Mouse (Mus musculus) heart, adult 11 months (tissue): ENCODE results near the gene Kdm4b.

Experiments used
- DNase-seq: peaks from one replicate; pipeline ENCODE4 v3.0.0; 2022

Gene Kdm4b

DNA sequence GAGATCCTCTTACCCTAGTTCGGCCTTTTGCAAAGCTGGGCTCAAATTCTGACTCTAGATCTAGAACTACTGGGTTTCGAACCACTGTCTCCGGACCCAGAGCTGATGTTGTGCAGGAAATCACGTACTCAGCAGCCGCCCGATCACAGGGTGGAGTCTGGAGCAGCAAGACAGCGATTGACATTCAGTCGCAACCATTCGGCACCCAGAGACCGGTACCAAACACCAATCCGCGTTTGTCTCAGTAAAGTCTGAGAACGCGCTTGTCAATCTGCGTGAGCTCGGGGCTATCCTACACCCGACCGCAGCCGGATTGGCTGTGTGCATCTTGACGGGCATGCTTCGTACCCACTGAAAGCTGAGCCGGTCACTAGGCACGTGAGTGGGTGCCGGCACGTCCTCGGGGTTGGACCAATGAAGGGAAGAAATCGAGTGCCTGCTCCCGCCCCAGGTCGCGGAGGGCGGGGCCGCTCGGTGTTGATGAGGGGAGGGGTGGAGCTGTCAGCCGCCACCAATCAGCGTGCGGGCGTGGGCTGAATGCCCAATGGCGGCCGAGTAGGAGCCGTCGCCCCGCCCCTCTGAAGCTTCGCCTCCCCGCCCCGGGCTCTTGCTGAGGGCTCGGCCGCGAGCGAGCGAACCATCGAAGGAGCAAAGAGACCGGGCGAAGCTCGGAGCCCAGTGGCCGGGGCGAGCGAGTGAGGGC is at the start of gene Kdm4b:
Kdm4b (plus strand) TSS at position 613 of the 703 bp plus-strand sequence.
- DNase-seq = peak; percentile 100

DNA sequence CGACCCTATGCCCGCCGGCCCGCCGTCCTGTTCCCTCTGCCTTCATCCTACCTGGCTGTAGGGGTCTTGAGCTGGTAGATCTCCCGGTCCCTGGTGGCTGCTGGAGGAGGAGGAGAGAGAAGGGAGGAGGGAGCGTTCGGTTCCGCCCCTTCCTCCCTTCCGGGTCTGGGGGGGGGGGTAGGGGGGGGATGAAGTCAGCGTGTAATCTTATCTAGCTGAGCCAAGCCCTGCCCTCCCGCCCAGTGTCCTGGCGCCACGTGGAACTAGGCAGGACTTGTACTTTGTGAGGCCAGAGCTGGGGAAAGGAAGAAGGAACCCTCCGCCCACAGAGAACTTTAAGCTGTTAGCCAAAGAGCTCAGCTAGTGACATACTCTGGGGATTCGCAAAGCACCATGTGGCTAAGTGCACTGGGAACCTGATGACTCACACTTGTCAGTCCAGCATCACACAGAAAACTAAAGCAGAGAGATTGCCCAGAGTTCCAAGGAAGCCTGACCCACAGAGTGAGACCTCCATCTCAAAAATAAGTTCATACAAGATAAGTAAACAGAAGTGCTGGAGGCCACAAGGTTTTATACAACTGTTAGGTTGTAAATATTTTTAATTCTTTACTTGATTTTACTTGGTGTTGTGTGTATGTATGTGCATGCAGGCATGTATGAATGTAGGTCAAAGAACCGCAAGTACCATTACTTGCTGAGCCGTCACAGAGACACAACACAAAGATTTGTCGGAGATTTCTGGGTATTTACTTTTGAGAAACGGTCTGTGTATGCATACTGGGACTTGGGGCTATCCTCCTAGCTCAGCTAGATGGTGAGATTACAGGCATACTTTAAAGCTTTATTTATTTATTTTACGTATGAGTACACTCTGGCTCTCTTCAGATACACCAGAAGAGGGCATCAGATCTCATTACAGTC is 49.0 kb upstream of the Kdm4b start, which contains the start of gene Ticam1:
Ticam1 (minus strand) TSS at position 144 of the 924 bp plus-strand sequence.
- peak; percentile 100 for DNase-seq

GRCm38 (mm10) chr17:56277567-56277893 is 48.3 kb upstream of the Kdm4b start:
- DNase-seq = peak; percentile 92

DNA sequence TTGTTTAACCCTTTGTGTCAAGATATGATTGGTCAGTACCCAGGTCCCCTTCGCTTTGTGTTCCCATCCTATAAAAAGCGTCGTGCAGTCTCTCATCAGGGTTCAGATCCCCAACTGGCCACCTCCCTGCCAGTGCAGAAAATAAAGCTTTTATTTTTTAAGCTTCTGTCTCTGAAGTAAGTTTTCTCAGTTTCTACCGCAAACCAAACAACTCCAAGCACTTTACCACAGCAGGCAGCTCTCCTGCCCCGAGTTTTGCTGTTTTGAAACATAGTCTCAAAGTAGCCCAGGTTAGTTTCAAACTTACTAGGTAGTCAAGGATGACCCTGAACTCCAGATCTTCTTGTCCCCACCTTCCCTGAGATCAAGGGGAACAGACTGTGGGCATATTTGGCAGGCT is 47.5 kb upstream of the Kdm4b start:
- no peak for DNase-seq

DNA sequence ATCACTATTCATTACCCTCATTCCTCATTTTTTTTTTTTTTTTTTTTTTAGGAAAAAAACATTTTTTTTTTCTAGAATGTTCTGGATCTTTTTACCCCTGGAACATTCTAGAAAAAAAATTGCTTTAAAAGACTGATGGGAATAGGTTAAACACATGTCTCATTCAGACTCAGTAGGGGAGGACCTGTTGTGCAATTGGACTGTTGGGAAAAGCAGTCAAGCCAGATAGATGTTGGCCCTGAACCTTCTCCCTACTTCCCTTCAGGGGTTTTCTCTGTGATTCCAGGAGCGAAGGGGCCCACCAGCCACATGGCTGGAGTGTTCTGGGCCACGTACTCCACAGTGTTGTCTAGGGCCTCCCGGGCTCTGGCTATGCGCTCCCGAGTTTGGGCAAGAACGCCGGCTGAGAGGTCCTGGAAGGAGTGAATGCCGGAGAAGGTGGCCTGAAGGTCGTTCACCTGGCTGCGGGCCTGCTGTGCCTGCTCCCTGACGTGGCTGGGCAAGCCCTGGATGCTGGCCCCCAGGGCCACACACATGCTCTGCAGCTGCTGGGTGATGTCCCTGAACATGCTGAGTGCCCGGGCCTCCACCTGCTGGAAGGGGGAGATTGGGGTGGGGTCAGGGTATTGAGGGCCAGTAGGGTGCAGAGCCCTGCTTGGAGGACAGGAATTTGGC is 46.2 kb upstream of the Kdm4b start:
- DNase-seq = peak; percentile 97

- no peak for DNase-seq
Observed at GRCm38 (mm10) chr17:56281193-56281592, 44.7 kb upstream of the Kdm4b start.

GRCm38 (mm10) chr17:56282802-56283201 is 43.1 kb upstream of the Kdm4b start:
- peak; percentile 95 for DNase-seq

DNA sequence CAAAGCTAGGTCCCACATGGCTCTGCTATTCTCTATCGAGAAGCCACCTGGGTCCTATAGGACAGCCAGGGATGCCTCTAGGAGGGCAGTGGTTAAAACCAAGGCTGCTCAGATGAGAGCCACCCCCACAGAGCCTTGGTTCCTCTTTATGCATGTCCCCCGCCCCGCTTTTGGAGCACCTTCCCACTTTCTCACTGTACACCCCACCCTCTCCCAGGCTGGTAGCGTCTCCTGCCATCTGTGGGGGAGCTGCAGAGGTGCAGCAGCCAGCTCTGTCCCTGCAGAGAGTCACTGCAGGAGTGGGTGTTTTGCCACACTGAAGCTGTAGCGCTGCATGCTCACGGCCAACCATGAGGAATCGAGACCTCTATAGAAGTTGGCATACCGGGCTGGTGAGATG is 42.5 kb upstream of the Kdm4b start:
- no peak for DNase-seq

DNA sequence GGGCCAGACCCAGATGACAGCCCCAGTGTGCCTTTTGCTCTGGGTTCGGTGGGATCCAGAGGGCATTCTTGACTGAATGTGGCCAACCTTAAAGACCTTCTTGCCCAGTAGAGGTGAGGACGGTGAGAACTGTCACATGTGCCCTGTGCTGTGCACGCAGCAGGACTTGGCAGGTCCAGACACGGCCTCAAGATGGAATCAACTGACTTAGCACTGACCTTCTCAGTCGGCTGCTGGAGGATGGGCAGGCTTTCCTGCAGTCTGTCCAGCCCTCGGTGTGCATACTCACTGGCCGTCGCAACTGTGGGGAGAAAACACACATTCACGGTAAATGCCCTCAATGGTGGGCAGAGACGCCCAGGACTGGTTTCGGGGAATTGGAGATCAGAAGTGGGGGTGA is 39.9 kb upstream of the Kdm4b start:
- no peak for DNase-seq

DNA sequence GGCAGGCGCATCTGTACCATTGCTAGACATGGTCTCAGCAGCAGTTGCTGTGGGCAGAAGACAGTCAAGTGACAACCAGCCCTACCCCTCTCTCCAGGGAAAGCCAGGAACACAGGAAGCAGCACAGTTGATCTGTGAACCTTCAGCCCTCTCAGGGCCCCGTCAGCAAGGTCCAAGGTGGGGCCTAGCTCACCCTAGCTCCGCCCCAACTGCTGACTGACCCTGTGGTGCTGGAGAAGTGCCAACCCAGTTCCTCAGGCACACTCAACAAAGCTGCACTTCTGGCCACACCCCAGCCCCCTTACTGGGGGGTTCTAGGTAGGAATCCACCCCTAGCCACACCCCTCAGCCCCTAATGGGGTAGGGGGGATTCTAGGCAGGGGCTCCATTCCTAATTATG is 38.0 kb upstream of the Kdm4b start:
- peak; percentile 96 for DNase-seq

DNA sequence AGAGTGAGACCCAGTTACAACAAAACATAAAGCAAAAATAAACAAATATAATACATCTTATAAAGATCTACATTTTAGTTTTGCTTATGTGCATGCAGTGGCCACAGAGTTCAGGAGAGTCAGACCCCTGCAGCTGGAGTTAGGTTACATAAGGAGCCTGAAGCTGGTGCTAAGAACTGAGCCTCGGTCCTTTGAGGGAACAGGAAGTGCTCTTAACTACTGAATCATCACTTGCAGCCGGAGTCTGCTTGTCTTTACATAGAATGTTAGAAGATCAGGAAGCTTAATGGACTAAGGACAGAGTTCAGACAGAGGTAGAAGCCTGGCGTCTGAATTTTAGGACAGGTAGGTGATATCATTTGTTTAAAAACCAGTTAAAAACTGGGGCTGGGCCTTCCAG is 37.0 kb upstream of the Kdm4b start:
- no peak for DNase-seq

DNA sequence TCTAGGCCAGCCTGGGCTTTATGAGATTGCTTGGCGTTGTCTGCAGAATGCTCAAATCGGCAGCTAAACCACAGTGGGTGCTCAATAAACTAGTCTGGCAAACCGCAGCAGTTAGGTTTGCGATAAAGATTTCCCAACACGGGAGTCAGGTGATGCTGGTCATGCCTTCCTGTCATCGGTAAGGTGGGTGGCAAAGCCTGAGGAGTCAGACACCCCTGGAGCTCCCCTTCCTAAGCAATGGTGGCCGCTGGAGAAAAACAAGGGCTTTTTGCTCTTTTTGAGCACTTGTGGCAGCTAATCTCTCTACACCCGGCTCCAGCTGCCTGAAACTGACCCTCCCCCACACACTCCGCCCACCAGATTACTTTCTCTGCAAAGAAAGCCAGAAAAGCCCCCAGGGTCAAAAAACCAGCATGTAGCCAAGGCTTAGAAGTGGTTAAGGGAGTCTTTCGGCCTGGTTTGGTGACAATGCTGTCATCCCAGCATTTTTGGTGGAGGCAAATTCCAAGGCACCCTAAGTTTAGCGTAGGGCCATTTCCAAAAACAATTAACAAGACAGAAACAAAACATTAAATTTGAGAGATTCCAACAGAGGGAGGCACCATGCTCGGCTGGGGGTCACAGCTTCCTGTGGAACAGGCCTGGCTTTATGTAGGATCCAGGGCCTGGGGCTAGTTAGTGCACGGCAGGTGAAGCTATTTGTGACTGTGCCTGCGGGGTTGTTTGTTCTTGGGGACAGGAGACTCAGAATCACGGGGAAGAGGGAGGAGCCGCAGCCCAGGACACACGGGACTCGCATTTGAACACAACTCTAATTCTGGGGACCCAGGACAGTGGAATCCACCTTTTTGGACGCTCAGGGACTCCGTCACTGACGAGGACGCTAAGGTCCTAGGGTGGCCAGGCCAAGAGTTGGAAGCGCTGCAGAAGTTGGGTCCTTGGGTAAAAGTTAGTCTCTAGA is 36.2 kb upstream of the Kdm4b start:
- peak; percentile 97 for DNase-seq

DNA sequence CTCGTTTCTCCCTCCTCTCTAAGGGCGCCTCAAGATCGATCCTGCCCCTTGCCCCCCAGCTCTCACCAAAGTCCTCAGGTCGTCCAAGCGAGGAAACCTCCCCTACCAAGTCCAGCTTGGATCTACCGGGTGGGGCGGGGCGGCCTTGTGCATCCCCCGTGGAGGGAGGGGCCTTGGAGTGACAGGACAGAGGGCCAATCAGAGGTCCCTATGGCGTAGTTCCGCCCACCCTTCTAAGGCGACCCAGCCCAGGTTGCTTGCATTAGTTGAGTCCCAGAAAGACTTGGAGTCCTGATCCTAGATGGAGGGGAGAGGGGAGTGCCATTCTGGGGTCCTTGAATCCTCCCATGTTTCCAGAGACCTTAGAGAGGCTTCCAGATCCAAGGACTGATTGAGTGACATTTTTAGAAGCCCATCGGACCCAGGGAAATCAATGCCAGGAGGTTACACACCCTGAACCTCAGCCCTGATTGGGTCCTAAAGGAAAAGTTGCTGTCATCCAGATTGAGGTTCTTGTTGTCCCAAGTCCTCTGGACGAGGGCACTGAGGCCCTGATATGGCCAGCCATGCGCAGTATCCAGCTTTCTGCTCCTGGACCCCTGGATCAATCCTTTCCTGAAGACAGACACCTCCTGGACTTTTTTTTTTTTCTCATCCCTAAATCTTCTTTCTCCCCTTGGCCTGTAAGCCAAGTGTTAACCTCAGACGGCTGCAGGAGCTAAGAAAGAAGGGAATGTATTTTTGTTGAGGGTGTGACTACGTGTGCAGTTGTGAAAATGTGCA is 35.3 kb upstream of the Kdm4b start:
- peak; percentile 100 for DNase-seq

GRCm38 (mm10) chr17:56291171-56291511 is 34.7 kb upstream of the Kdm4b start:
- peak; percentile 100 for DNase-seq

DNA sequence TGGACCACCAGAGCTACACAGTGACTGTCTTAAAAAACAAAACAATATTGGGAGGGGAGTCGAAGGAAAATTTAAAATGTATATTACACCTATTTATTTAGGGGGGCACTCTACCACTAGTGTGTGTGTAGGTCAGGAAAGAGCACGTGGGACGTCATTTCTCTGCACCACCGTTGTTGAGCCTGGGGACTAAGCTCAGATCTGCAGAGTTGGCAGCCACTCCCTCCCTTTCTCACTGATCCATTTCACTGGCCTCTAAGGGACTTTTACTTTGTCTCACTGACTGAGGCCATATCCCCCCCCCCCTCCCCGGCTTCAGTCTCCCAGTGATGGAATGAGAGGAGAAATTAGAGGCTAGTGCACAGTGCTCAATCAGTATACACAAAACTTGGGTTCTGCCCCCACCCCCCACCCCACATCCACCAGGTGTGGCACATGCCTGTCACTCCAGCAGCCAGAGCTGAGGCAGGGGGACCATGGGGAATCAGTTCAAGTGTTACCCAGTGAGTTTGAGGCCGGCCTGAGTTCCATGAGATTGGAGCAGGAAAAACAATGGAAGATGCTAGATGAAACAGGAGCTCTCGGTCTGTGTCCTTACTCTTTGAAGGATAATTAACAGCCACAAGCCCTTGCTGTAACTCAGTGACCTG is 33.9 kb upstream of the Kdm4b start:
- no peak for DNase-seq

DNA sequence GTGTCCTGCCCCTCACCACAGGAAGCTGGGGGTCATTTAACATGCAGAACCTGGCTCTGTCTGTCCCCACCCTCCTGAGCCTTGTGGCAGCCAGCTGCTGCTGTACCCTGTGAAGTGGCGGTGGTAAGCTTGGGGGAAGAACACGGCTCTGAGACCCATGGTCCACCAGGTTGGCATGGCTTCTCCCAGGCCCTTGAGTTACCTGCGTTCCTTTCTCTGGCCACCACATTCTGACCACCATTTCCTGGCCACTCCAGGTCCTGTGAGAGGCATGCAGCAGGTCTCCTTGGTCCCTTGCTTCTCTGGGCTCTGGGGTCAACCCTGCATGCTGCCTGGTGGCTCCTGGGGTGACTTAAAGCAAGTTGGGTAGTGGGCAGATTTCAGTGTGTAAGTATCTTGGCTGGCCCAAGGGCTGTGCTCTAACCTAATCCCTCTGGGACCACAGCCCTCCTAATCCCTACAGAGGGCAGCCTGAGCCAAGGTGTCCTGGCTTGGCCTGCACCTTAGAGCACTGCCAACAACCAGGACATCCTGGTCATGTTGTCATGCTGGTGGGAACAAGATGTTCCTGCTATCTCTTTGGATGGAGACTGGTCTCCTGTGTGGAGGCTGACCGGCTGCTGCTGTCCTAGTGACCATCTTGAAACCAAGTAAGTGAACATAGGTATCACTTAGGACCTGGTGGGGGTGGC is 33.2 kb upstream of the Kdm4b start, which contains the start of gene Plin3:
Plin3 (minus strand) TSS at position 343 of the 692 bp plus-strand sequence.
- DNase-seq = peak; percentile 97

DNA sequence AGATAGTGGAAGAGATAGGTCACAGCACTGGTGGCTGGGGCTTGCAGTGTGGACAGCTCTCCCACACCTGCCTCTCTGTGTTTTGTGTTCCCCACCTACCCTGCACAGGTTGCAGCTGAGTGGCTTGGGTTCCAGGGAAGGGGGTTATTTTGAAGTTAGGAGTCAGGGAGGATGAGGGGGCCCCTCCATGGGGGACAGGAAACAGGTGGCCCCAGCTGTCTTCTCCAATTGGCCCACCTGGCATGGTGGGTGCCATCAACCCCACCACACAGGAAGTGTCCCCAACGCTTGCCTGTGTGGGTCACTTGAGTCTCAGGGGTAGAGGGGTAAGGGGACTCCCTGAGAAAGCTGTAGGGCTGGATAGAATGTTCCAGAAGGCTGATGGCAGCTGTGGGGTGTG is 32.6 kb upstream of the Kdm4b start:
- DNase-seq = peak; percentile 93

DNA sequence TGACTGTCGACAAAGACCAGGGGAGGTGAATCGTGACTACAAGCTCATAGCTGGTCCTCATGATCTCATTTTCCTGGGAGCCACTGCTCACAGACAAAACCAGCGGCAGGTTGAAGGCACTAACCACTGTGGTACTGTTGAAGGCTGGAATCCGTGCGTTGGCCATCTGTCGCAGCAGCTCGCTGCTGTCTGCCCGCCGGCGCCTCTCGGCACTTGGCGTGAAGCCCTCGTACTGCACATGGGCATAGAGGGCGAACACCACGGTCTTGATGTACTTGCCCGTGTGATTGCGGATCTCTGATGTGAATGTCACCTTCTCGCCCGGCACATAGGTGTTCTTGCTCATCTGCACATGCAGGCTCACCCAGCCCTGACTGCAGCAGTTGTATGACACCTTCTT is 31.6 kb upstream of the Kdm4b start:
- DNase-seq = no peak

DNA sequence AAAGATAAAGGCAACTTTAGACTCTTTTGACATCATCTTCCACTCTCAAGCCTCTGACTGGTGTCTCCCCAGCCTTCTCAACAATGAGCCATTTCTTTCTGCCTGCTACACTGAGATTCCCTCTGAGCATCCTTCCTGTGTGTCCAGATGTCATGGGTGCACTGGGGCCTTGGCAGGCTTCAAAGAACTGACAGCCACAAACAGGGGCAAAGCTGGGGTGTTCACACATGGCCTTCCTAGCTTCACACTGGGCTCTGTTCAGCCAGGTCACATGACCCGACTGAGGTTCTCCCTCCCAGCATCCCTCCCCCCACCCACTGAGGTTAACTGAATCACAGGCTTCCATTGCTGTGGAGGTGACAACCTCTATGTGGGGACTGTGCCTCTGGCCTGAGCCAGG is 29.7 kb upstream of the Kdm4b start:
- DNase-seq = no peak

DNA sequence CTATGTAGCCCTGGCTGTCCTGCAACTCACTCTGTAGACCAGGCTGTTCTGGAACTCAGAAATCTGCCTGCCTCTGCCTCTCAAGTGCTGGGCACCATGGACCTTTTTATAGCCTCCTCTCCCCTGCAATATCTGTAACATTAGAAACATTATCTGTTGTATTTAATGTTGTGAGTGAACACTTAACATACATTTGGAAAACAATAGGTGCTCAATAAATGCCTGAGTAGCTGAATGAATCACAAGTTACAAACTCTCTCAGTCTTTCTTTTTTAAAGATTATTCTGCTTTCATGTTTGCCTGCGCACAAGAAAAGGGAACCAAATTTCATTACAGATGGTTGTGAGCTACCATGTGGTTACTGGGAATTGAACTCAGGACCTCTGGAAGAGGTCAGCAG is 27.6 kb upstream of the Kdm4b start:
- DNase-seq = no peak
